Mouse (Mus musculus) CH12.LX (cell line): ENCODE data around the gene Sec11a. TPM values are rescaled to one million over a fixed set of nuclear protein-coding genes. Genes with fewer than 3 reads are reported as not detected.

Experiments used
- DNase-seq: peaks from one replicate; pipeline ENCODE4 v3.0.0-alpha.2; 2013; ENCODE audit errors: extremely low read depth
- H3K27ac ChIP-seq: 2 replicates; pipeline ENCODE4 v1.5.1; 2012; ENCODE audit warnings: low read depth, mild to moderate bottlenecking, control low read depth, moderate library complexity; ENCODE audit not compliant: insufficient read depth
- H3K27me3 ChIP-seq: replicated peaks from 2 replicates; pipeline ENCODE3; 2012; ENCODE audit warnings: inconsistent platforms
- H3K36me3 ChIP-seq, 2 experiments: replicated peaks in 1 of 2; 2 replicates each; pipeline versions ENCODE3 to v1.6.1; 2012; ENCODE audit warnings: inconsistent platforms in 1 of 2, low read length in 1 of 2, mild to moderate bottlenecking in 1 of 2, mixed read lengths in 1 of 2, moderate library complexity in 1 of 2; ENCODE audit not compliant: control insufficient read depth in 1 of 2, insufficient read depth in 1 of 2
- H3K4me1 ChIP-seq, 2 experiments: 2 replicates each; pipeline ENCODE4 v1.6.1; 2012; ENCODE audit warnings: inconsistent platforms in 1 of 2, moderate library complexity in 1 of 2; ENCODE audit not compliant: insufficient read depth in 2 of 2, control insufficient read depth in 1 of 2
- H3K4me2 ChIP-seq: 2 replicates; pipeline ENCODE4 v1.6.1; 2012; ENCODE audit warnings: low read depth, mild to moderate bottlenecking, control low read depth; ENCODE audit not compliant: poor library complexity, insufficient read depth, severe bottlenecking
- H3K4me3 ChIP-seq, 3 experiments: fragments of 150-350 bp in 1 of 3; sonication (generic) in 1 of 3; replicated peaks in 1 of 3; 2 replicates each; pipeline versions ENCODE3 to v1.5.1; 2011 to 2012; ENCODE audit warnings: low read depth in 2 of 3, low read length in 2 of 3, mild to moderate bottlenecking in 2 of 3, moderate library complexity in 2 of 3, control low read depth in 1 of 3, improper control_type of control experiment in 1 of 3, inconsistent platforms in 1 of 3, mixed read lengths in 1 of 3; ENCODE audit not compliant: poor library complexity in 1 of 3
- H3K79me2 ChIP-seq: replicated peaks from 2 replicates; pipeline ENCODE4 v1.6.1; 2012; ENCODE audit warnings: mild to moderate bottlenecking, moderate library complexity; ENCODE audit not compliant: control insufficient read depth, poor library complexity, insufficient read depth, severe bottlenecking; ENCODE audit errors: extremely low read depth
- H3K9ac ChIP-seq: 2 replicates; pipeline ENCODE4 v1.6.1; 2012; ENCODE audit warnings: low read depth, mild to moderate bottlenecking, control low read depth, moderate library complexity; ENCODE audit not compliant: insufficient read depth
- H3K9me3 ChIP-seq: replicated peaks from 2 replicates; pipeline ENCODE3; 2012; ENCODE audit warnings: low read length, inconsistent platforms, mixed read lengths
- BHLHE40 ChIP-seq: IDR thresholded peaks from 2 replicates; pipeline ENCODE4 v1.6.1; 2011; ENCODE audit warnings: mild to moderate bottlenecking, low read depth, low read length, improper control_type of control experiment
- CHD1 ChIP-seq: IDR thresholded peaks from 2 replicates; pipeline ENCODE4 v1.6.1; 2012; ENCODE audit warnings: low read depth, low read length, improper control_type of control experiment, inconsistent platforms
- CHD2 ChIP-seq: IDR thresholded peaks from 2 replicates; pipeline ENCODE4 v1.6.1; 2011; ENCODE audit warnings: low read length, improper control_type of control experiment
- EP300 ChIP-seq: IDR thresholded peaks from 2 replicates; pipeline ENCODE4 v1.6.1; 2011; ENCODE audit warnings: low read length, improper control_type of control experiment
- MAFK ChIP-seq: IDR thresholded peaks from 2 replicates; pipeline ENCODE4 v1.6.1; 2011; ENCODE audit warnings: low read length, improper control_type of control experiment; ENCODE audit not compliant: insufficient replicate concordance
- MAX ChIP-seq: IDR thresholded peaks from 2 replicates; pipeline ENCODE4 v1.6.1; 2011; ENCODE audit warnings: low read length, improper control_type of control experiment
- MAZ ChIP-seq: IDR thresholded peaks from 2 replicates; pipeline ENCODE4 v1.6.1; 2012; ENCODE audit warnings: low read depth, mild to moderate bottlenecking, inconsistent platforms, low read length, improper control_type of control experiment, moderate library complexity
- PAX5 ChIP-seq: IDR thresholded peaks from 2 replicates; pipeline ENCODE4 v1.6.1; 2012; ENCODE audit warnings: low read length, inconsistent platforms, mixed read lengths
- RAD21 ChIP-seq: IDR thresholded peaks from 2 replicates; pipeline ENCODE4 v1.6.1; 2011; ENCODE audit warnings: low read depth, mild to moderate bottlenecking, low read length, improper control_type of control experiment, moderate library complexity
- TBP ChIP-seq: conservative IDR thresholded peaks from 2 replicates; pipeline ENCODE4 v1.6.1; 2011; ENCODE audit warnings: low read depth, low read length, improper control_type of control experiment
- dilution Hi-C: fragments of 300-500 bp; cut with MboI; formaldehyde crosslinking; loops from 2 replicates; pipeline ENCODE4 v1.14.3; 2020; ENCODE audit warnings: low sequenced_read_pairs; ENCODE audit not compliant: extremely low pct_unique_long_range_greater_than_20kb, extremely low pct_ligation_motif_present
- in situ Hi-C: fragments of 300-500 bp; cut with MboI; formaldehyde crosslinking; loops from 3 replicates; pipeline ENCODE4 v1.14.3; 2019; ENCODE audit warnings: low sequenced_read_pairs, low pct_ligation_motif_present, low pct_unique_long_range_greater_than_20kb, mixed read lengths
- polyA plus RNA-seq: library from polyadenylated mRNA; unstranded; fragments of >175 nt; gene quantifications from 2 replicates; pipeline ENCODE4 v1.2.1, GENCODE M21; 2012; ENCODE audit warnings: low read depth; ENCODE audit not compliant: insufficient read length
- total RNA-seq, 2 experiments: library from RNA; depleted of rRNA; stranded (reverse); fragments of 300-350 nt in 1 of 2; fragments of >200 nt in 1 of 2; gene quantifications; 2 replicates each; pipeline ENCODE4 v1.2.3; 2012 to 2014

Gene Sec11a
- total and polyA plus RNA-seq, 3 experiments, result 93.5 to 141 (median 126) TPM

- no peak for TF ChIP-seq CHD2
- no peak for TF ChIP-seq TBP
- no peak for TF ChIP-seq MAFK
- TF ChIP-seq PAX5, result no peak
- no peak for TF ChIP-seq MAX
- TF ChIP-seq RAD21, result no peak
- no peak for TF ChIP-seq MAZ
- in situ Hi-C loops (no loop called here), dilution Hi-C loops (no loop called here)
- Histone ChIP-seq H3K4me2 (no peak overlapping the region), H3K4me1 (peaks cover 3 to 18% of the 10 kb centered on the region in 2 experiments; a peak in 3 of 4 replicates), H3K79me2 (peaks cover 13% of the 10 kb centered on the region), H3K9me3 (no peaks in the 10 kb centered on the region), H3K27ac (no peak overlapping the region), H3K36me3 (peaks cover 28 to 67% of the 10 kb centered on the region in 2 experiments), H3K4me3 (no peak overlapping the region), H3K27me3 (no peaks in the 10 kb centered on the region), H3K9ac (no peak overlapping the region)
- no peak for DNase-seq
Observed at GRCm38 (mm10) chr7:80903625-80904422, 43.8 kb downstream of the Sec11a start.

DNA sequence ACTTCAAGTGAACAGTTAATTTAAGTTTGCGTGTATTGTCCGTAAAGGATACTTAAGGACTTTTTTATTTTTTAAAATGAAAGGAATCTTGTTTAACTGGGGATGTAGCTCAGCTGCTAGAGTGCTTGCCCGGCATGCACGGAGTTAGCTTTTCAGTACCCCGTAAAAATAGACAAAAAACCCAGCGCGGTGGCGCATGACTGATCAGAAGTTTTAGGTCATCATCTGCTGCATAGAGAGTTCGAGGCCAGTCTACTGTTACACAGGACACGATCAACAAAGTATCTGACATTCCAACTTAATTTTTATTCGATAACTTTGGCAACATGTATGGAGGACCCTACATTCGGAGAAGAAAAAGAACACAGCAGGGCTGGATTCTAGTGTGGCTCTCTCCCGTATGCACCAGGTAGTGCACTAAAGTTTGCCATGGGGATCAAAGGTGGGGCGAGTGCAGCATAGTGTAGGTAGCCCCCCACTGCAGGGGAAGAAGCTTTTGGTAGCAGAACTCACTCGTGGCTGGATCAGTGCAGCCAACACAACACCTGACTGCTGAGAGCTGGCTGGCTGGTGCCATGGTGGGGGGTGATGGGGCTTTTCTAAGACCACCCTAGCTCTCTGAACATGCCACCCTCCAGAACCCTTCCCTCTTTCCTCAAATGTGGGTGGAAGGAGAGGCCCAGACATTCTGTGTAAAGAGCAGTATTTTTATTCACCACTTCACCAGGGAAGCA lies 45.9 kb downstream of the Sec11a start:
- peaks cover 13% of the 10 kb centered on the region for H3K79me2 ChIP-seq
- H3K36me3 ChIP-seq, result peaks cover 32 to 73% of the 10 kb centered on the region in 2 experiments
- dilution Hi-C loops, result no loop called here
- peak overlapping the region; percentile 85 to 97 (median 89) for H3K4me3 ChIP-seq
- H3K27me3 ChIP-seq, result no peaks in the 10 kb centered on the region
- peak overlapping the region; percentile 77 for H3K4me2 ChIP-seq
- TF ChIP-seq EP300 (no peak), MAX (peak; percentile 11; the same call in 1 of the 2 replicates), MAZ (no peak), BHLHE40 (0 out of 2 replicates have a peak, but pooled peaks have one; percentile 2), CHD1 (peak; percentile 59; the same call in 1 of the 2 replicates)
- TF ChIP-seq, all 38 proteins: peak for 3
- Histone ChIP-seq H3K9me3 (no peaks in the 10 kb centered on the region), H3K27ac (peak overlapping the region; percentile 60; the same call in 1 of the 2 replicates), H3K4me1 (peaks cover 3 to 35% of the 10 kb centered on the region in 2 experiments; a peak in 3 of 4 replicates), H3K9ac (peak overlapping the region; percentile 91)
- in situ Hi-C loops, result no loop called here
- peak; percentile 38 for DNase-seq
